Mouse (Mus musculus): ENCODE measurements at regions not wholly inside any gene's neighbourhood (a gene's known extent, or its start where the extent isn't known, plus 50 kb on each side); places are given as distances from the start of the nearest gene placed in this dataset.

GRCm38 (mm10) chr12:8844748-8845147 lies 73.6 kb downstream of the Sdc1 start:
- no peak for ATAC-seq (ENCODE audit: insufficient number of reproducible peaks, low FRiP score, low TSS enrichment)

GRCm38 (mm10) chr12:8845443-8845842 lies 74.3 kb downstream of the Sdc1 start:
- peak; percentile 94 for ATAC-seq (ENCODE audit: insufficient number of reproducible peaks, low FRiP score, low TSS enrichment)

GRCm38 (mm10) chr12:8846425-8847226 lies 74.8 kb upstream of the Laptm4a start:
- no peak for ATAC-seq (ENCODE audit: insufficient number of reproducible peaks, low FRiP score, low TSS enrichment)

- no peak for ATAC-seq (ENCODE audit: insufficient number of reproducible peaks, low FRiP score, low TSS enrichment)
These were observed 74.1 kb upstream of the Laptm4a start for GRCm38 (mm10) chr12:8847227-8847857.

GRCm38 (mm10) chr12:8847858-8848383 lies 73.5 kb upstream of the Laptm4a start:
- no peak for ATAC-seq (ENCODE audit: insufficient number of reproducible peaks, low FRiP score, low TSS enrichment)

GRCm38 (mm10) chr12:8853858-8854257 lies 67.6 kb upstream of the Laptm4a start:
- ATAC-seq (ENCODE audit: insufficient number of reproducible peaks, low FRiP score, low TSS enrichment), result no peak

GRCm38 (mm10) chr12:8854401-8854800 lies 67.1 kb upstream of the Laptm4a start:
- no peak for ATAC-seq (ENCODE audit: insufficient number of reproducible peaks, low FRiP score, low TSS enrichment)

- ATAC-seq (ENCODE audit: insufficient number of reproducible peaks, low FRiP score, low TSS enrichment), result no peak
These were observed 66.3 kb upstream of the Laptm4a start for GRCm38 (mm10) chr12:8855119-8855518.

- no peak for ATAC-seq (ENCODE audit: insufficient number of reproducible peaks, low FRiP score, low TSS enrichment)
These were observed 65.4 kb upstream of the Laptm4a start for GRCm38 (mm10) chr12:8856051-8856543.

GRCm38 (mm10) chr12:8857308-8857707 lies 64.2 kb upstream of the Laptm4a start:
- ATAC-seq (ENCODE audit: insufficient number of reproducible peaks, low FRiP score, low TSS enrichment), result no peak

GRCm38 (mm10) chr12:8858748-8859147 lies 62.7 kb upstream of the Laptm4a start:
- ATAC-seq (ENCODE audit: insufficient number of reproducible peaks, low FRiP score, low TSS enrichment), result peak; percentile 77

- no peak for ATAC-seq (ENCODE audit: insufficient number of reproducible peaks, low FRiP score, low TSS enrichment)
These were observed 61.9 kb upstream of the Laptm4a start for GRCm38 (mm10) chr12:8859588-8859987.

GRCm38 (mm10) chr12:8864830-8865229 lies 56.6 kb upstream of the Laptm4a start:
- no peak for ATAC-seq (ENCODE audit: insufficient number of reproducible peaks, low FRiP score, low TSS enrichment)

GRCm38 (mm10) chr12:8865250-8865649 lies 56.2 kb upstream of the Laptm4a start:
- ATAC-seq (ENCODE audit: insufficient number of reproducible peaks, low FRiP score, low TSS enrichment), result no peak

- ATAC-seq (ENCODE audit: insufficient number of reproducible peaks, low FRiP score, low TSS enrichment), result no peak
These were observed 54.4 kb upstream of the Laptm4a start for GRCm38 (mm10) chr12:8867104-8867503.

GRCm38 (mm10) chr12:8868690-8869089 lies 52.8 kb upstream of the Laptm4a start:
- no peak for ATAC-seq (ENCODE audit: insufficient number of reproducible peaks, low FRiP score, low TSS enrichment)

- no peak for ATAC-seq (ENCODE audit: insufficient number of reproducible peaks, low FRiP score, low TSS enrichment)
These were observed 52.3 kb upstream of the Laptm4a start for GRCm38 (mm10) chr12:8869190-8869589.

All from cerebellum, adult (tissue).